Mouse (Mus musculus) hematopoietic multipotent progenitor cell, adult 10-12 weeks (in vitro differentiated cells): ENCODE data around the gene Gpatch3. TPM values are rescaled to one million over a fixed set of nuclear protein-coding genes. Genes with fewer than 3 reads are reported as not detected.

Experiments
- polyA plus RNA-seq: library from polyadenylated mRNA; stranded (reverse); fragments of >175 nt; gene quantifications from 2 replicates; pipeline ENCODE4 v1.2.3, GENCODE M21; 2012; ENCODE audit warnings: low replicate concordance

The Gpatch3 gene
- polyA plus RNA-seq: 9.5 and 14.4 TPM in 2 replicates

DNA sequence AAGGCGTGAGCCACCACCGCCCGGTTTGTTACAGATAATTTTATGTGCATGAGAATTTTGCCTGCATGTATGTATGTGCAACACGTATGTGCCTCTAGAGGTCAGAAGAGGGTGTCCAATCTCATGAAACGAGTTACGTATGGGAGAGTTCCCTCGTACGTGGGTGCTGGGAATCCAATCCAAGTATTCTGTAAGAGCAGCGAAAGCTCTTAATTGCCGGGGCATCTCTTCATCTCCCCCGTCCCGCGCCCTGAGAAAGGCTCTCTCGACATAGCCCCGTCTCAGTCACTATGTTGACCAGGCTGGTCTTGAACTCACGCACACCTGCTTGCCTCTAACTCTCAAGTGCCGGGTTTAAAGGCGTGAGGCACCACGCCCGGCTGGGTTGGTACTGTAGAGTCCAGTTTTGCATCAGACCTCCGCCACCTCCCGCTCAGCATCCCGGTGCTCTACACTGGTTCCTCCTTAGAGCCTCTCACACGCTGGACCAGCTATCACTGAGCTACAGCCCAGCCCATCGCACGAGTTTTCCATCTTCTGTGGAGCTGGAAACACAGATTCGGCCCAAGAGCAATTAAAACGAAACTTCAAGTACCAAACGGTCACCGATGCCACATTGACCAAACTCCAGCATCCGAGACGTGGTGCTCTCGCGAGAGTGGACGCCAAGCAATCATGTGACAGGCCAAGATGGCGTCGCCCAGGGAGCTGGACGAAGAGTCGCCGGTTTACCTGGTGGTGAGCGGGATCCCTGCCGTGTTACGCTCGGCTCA lies at the start of gene Gpatch3:
Gene Gpatch3, plus strand, starts transcription at position 676 of the 773 bp plus-strand sequence.

DNA sequence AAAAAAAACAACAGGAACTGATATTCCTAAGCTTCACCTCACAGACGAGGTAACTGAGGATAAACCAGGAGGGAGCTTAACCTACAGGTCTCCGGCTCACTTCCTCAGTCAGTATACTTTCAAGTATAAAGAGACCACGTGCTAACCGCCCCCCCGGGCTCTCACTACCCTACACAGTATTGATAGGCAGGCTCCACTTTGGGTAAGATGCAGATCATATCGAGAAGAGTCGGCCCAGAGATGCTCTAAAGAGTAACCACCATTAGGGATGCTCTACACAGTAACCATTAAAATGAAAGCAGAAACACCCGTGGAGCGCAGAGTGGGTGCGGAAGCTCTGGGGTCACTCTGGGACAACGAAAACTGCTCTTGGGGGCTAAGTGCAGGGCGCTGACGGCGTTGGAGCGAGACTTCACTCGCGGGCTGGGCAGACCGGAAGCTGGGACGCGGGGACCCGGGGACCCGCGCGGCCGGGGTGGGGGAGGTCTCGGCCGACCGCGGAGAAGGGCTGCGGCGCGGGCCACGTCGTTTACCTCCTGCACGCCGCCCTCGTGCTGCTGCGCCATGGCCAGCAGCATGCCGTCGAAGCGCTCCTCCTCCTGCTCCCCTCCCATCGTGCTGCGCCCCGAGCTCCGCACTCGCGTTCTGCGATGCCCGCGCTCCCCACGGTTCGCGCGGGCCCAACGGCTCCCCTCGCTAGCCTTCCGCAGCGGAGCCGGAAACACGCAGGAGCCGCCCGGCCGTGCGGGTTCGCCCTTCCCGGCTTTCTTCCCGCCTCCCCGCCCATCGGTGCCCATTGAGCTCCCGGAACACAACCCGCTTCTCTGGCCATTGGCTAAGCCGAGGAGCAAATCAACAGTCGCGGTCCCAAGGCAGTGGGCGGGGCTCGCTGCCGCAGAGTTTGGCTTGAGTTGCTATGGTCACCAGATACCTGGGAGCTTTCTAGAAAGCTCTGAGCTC lies 29.0 kb upstream of the Gpatch3 start, which contains the start of gene Nudc:
Gene Nudc, minus strand, starts transcription at position 725 of the 960 bp plus-strand sequence.

DNA sequence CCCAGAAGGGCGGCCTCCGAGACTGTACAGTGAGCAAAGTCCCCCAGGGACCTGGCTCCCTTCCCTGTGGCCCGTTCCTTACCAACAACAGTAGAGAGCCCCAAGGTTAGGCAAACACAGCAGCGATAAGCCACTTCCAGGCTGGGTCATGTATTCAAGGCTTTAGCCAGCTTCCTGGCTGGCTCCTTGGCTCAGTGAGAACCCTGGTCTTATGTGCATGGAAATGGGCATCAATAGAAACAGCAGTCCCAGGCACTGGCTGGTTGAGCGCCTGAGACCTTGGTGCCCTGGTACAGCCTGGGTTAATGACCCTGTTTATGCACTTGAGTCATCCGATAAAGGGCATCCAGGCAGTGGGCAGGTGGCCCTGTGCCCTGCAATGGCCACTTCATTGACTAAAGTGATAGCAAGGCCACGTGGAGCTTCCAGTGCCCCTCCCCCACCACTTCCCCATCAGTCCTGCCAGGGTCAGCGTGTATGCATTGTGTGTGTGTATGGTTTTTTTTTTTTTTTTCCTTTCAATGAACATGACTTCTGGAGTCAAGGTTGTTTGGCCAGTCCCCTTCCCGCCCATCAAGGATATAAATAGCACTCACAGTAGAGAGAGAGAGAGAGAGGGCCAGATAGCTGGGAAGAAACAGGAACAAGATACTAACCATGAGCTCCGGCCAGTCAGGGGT lies 21.6 kb upstream of the Gpatch3 start, which contains the start of gene Nr0b2:
Gene Nr0b2, plus strand, starts transcription at position 609 of the 680 bp plus-strand sequence.

DNA sequence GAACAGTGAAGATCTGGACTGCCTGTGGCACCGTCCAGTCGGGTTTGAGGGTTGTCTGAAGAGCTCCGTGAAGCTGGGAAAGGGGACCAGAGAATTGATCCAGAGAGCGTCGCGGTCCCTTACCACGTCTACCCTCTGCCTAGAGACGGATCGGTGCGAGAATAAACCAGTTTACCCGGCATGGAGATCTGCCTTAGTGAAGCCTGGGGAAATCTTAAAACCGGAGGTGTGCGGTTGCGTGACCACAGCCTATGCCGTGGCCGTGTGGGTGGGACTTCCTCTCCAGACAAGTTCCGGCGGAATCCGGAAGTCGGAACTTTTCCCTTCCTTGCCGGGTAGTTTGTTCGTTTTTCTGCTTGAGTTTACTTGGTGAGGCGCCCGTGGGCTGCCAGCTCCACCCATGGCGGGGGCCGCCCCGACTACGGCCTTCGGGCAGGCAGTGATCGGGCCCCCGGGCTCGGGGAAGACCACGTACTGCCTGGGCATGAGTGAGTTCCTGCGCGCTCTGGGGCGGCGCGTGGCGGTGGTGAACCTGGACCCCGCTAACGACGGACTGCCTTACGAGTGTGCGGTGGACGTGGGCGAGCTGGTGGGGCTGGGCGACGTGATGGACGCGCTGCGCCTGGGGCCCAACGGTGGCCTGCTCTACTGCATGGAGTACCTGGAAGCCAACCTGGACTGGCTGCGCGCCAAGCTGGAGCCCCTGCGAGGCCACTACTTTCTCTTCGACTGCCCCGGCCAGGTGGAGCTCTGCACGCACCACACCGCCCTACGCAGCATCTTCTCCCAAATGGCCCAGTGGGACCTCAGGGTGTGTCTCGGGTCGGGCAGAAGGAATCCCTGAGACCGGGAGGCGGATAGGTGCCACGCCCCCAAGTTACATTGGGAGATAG lies 9.8 kb downstream of the Gpatch3 start, which contains the start of gene Gpn2:
Gene Gpn2, plus strand, starts transcription at position 304 of the 893 bp plus-strand sequence.

DNA sequence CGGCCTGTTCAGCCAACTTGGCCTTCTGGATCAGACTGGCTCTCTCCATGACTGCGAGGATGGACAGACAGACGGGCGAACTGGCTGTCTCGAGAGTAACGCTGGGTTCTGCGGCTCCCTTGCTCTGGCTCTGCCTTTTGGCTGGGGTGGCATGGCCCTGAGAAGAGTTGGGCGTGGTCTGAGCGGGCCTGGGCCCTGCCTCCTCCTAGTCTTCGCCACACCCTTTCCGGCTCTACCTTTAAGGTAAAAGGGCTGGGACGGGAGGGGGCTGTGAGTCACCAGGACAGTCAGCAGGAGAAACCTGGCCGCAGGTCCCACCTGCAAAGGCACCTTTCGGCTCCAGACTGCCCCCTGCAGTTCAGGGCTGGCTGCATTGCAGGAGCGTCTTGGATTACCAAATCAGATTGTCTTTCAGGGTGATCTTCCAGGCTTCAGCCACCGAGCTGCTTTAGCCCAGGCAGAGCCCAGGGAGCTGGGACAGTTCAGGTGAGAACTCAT lies 27.2 kb downstream of the Gpatch3 start, which contains the start of gene Sfn:
Gene Sfn, minus strand, starts transcription at position 448 of the 498 bp plus-strand sequence.

Other genes with a start within 250 kb of the Gpatch3 start
- 95.6 and 151 TPM in 2 replicates for gene Wdtc1, start 221.3 kb upstream of the Gpatch3 start, polyA plus RNA-seq
- gene Slc9a1, start 205.0 kb upstream of the Gpatch3 start, polyA plus RNA-seq: 66.9 and 101 TPM in 2 replicates
- gene Tent5b, start 94.6 kb upstream of the Gpatch3 start, polyA plus RNA-seq: not detected in 2 replicates
- 0.47 and 0.98 TPM in 2 replicates for gene Trnp1, start 76.2 kb upstream of the Gpatch3 start, polyA plus RNA-seq
- 1.6 and 3.6 TPM in 2 replicates for gene Kdf1, start 55.8 kb upstream of the Gpatch3 start, polyA plus RNA-seq
- gene Nudc, start 28.7 kb upstream of the Gpatch3 start, polyA plus RNA-seq: 118 and 188 TPM in 2 replicates
- 0.86 TPM in 1 of 2 replicates, not detected in the other for gene Nr0b2, start 21.4 kb upstream of the Gpatch3 start, polyA plus RNA-seq
- 40.9 and 72.5 TPM in 2 replicates for gene Gpn2, start 9.6 kb downstream of the Gpatch3 start, polyA plus RNA-seq
- gene Sfn, start 27.4 kb downstream of the Gpatch3 start, polyA plus RNA-seq: 39.4 and 51.3 TPM in 2 replicates
- gene Zdhhc18, start 75.4 kb downstream of the Gpatch3 start, polyA plus RNA-seq: 264 and 405 TPM in 2 replicates
- gene Pigv, start 97.9 kb downstream of the Gpatch3 start, polyA plus RNA-seq: 28.7 and 42.9 TPM in 2 replicates
- gene Arid1a, start 182.0 kb downstream of the Gpatch3 start, polyA plus RNA-seq: 196 and 290 TPM in 2 replicates